Mouse (Mus musculus) stomach, embryonic 16.5 days (tissue): ENCODE measurements around the gene Ywhae. TPM values are rescaled to one million over a fixed set of nuclear protein-coding genes. Genes with fewer than 3 reads are reported as not detected.
"Not testable (repeated sequence)": the region's sequence is repeated elsewhere in the genome, so short reads cannot be mapped to it uniquely, and the experiment has no call there.

ENCODE experiments used
- ATAC-seq: fragments of 200-750 bp; cut with Nextera tagmentation; 2 replicates; pipeline ENCODE4 v1.8.0; 2017; ENCODE audit warnings: moderate number of reproducible peaks, moderate TSS enrichment; ENCODE audit not compliant: insufficient read depth, low FRiP score
- H3K27ac ChIP-seq: fragments of 300-500 bp; sonication (generic); 2 replicates; pipeline ENCODE4 v1.5.1; 2014; ENCODE audit warnings: low read length
- H3K27me3 ChIP-seq: fragments of 300-500 bp; sonication (generic); 2 replicates; pipeline ENCODE4 v1.6.1; 2014; ENCODE audit warnings: low read length, control low read depth, mixed read lengths; ENCODE audit not compliant: control insufficient read depth, insufficient read depth
- H3K36me3 ChIP-seq: fragments of 300-500 bp; sonication (generic); 2 replicates; pipeline ENCODE4 v1.6.1; 2014; ENCODE audit warnings: low read length; ENCODE audit not compliant: control insufficient read depth, insufficient read depth
- H3K4me1 ChIP-seq: fragments of 300-500 bp; sonication (generic); 2 replicates; pipeline ENCODE4 v1.6.1; 2014; ENCODE audit warnings: low read length, control low read depth, mixed read lengths; ENCODE audit not compliant: control insufficient read depth, insufficient read depth
- H3K4me2 ChIP-seq: fragments of 300-500 bp; sonication (generic); 2 replicates; pipeline ENCODE4 v1.6.1; 2014; ENCODE audit warnings: low read depth, low read length, mixed read lengths
- H3K4me3 ChIP-seq: fragments of 300-500 bp; sonication (generic); replicated peaks from 2 replicates; pipeline ENCODE4 v1.5.1; 2014; ENCODE audit warnings: mild to moderate bottlenecking, low read length
- H3K9ac ChIP-seq: fragments of 300-500 bp; sonication (generic); 2 replicates; pipeline ENCODE4 v1.6.1; 2014; ENCODE audit warnings: low read length
- H3K9me3 ChIP-seq: fragments of 300-500 bp; sonication (generic); replicated peaks from 2 replicates; pipeline ENCODE4 v1.6.1; 2016; ENCODE audit warnings: low read length, control low read depth; ENCODE audit not compliant: control insufficient read depth
- WGBS: fragments of 180-500 bp; shearing (Covaris S2); extraction: QIAGEN DNeasy Blood & Tissue Kit; methylation state at CpG from one replicate; pipeline ENCODE4 v1.1.7; 2014; 5-methylcytosine and 5-hydroxymethylcytosine counted together
- polyA plus RNA-seq: library from polyadenylated mRNA; unstranded; fragments of >200 nt; fragmentation: Nextera tagmentation; extraction: Ambion mirVana; gene quantifications from 2 replicates; pipeline ENCODE4 v1.2.1, GENCODE M21; 2015

Gene Ywhae
- 684 and 689 TPM in 2 replicates for polyA plus RNA-seq

DNA sequence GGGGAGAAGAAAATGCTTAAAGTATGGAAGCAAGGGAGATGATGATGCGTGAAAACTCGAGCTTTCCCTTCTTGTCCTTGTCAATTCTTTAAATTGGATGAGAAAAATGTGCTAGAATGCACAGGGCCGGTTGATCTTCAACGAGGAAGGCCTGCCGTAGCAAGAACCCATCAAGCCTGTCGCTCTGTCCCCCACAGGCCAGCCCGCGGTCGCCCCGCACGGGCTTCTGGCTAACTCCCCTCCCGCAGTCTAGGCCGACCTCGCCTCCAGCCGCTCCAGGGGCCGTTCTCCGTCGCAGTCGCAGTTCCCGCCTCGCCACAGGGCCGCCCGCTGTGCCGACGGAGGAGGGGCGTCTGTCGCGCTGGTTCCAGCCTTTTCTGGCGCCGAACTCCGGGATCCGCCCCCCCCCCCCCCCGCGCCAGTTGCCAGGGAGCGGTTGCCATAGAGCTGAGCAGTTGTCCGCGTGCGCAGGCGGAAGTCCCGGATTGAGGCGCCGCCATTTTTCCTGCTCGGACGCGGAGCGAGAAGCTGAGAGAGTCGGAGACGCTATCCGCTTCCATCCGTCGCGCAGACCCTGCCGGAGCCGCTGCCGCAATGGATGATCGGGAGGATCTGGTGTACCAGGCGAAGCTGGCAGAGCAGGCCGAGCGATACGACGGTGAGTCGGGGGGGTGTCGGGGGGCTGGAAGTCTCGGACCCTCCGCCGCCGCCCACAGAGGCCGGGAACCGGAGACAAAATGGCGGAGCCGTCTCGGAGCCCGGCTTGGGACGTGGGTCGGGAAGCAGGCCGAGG, at the start of gene Ywhae:
Ywhae (plus strand) TSS at position 436 of the 793 bp plus-strand sequence.
- under 1% methylated on average over 75 of the region's 76 CpGs for WGBS
- Histone ChIP-seq H3K4me3 (peak within 1 kb of the TSS; percentile 80), H3K27me3 (no peaks in the 10 kb centered on the region), H3K27ac (peak within 1 kb of the TSS; percentile 94), H3K9ac (peak within 1 kb of the TSS; percentile 96), H3K4me2 (peak within 1 kb of the TSS; percentile 85), H3K36me3 (no peaks in the 10 kb centered on the region), H3K9me3 (no peaks in the 10 kb centered on the region), H3K4me1 (peaks cover 26% of the 10 kb centered on the region)
- ATAC-seq = peak; percentile 97

DNA sequence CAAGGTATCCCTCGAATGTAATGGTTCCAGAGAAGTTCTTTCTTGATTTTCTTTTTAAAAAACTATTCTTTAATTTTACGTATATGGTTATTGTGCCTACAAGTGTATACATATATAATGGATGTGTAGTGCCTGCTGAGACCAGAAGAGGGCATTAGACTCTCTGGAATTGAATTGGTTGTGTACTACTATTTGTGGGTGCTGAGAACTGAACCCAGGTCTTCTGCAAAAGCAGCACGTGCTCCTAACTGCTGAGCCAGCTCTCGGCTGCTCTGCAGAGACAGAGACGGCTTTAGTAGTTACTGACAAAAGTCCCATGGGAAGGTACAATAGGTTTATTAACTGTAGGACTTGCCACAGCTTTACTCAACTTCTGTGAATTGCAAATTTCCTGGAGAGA, 48.2 kb upstream of the Ywhae start:
- Histone ChIP-seq H3K4me1 (peaks cover 18% of the 10 kb centered on the region), H3K36me3 (peaks cover 6% of the 10 kb centered on the region; the same call in 1 of the 2 replicates), H3K9me3 (no peaks in the 10 kb centered on the region), H3K27ac (no peak overlapping the region), H3K4me3 (no peak overlapping the region), H3K4me2 (no peak overlapping the region), H3K27me3 (no peaks in the 10 kb centered on the region), H3K9ac (no peak overlapping the region)
- WGBS = 94% methylated on average over 5 of the region's 5 CpGs
- ATAC-seq = no peak

GRCm38 (mm10) chr11:75684956-75685355, 47.7 kb upstream of the Ywhae start:
- Histone ChIP-seq H3K4me2 (no peak overlapping the region), H3K27me3 (no peaks in the 10 kb centered on the region), H3K36me3 (peaks cover 6% of the 10 kb centered on the region; the same call in 1 of the 2 replicates), H3K4me1 (peaks cover 18% of the 10 kb centered on the region), H3K9me3 (no peaks in the 10 kb centered on the region), H3K27ac (no peak overlapping the region), H3K4me3 (no peak overlapping the region), H3K9ac (no peak overlapping the region)
- no peak for ATAC-seq
- WGBS = 66% methylated on average over 2 of the region's 2 CpGs

- Histone ChIP-seq H3K4me3 (no peak overlapping the region), H3K36me3 (peaks cover 9% of the 10 kb centered on the region; the same call in 1 of the 2 replicates), H3K27ac (no peak overlapping the region), H3K9me3 (no peaks in the 10 kb centered on the region), H3K4me1 (no peaks in the 10 kb centered on the region), H3K4me2 (no peak overlapping the region), H3K9ac (no peak overlapping the region), H3K27me3 (no peaks in the 10 kb centered on the region)
- no peak for ATAC-seq
- WGBS = 52% methylated on average over 2 of the region's 2 CpGs
Observed at GRCm38 (mm10) chr11:75687343-75687993, 45.2 kb upstream of the Ywhae start.

DNA sequence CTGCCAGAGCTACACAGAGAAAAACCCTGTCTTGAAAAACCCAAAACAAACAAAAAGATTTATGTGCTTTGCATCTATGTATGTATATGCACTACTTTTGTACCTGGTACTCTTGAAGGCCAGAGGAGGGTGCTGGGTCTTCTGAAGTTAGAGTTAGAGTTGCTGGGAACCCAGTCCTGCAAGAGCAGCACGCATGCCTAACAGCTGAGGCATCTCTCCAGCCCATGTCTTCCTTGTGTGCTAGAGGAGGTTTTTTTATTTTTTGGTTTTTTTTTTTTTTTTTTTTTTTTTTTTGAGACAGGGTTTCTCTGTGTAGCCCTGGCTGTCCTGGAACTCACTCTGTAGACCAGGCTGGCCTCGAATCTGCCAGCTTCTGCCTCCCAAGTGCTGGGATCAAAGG, 44.5 kb upstream of the Ywhae start:
- Histone ChIP-seq H3K9ac (no peak overlapping the region), H3K27me3 (no peaks in the 10 kb centered on the region), H3K4me3 (no peak overlapping the region), H3K9me3 (no peaks in the 10 kb centered on the region), H3K4me2 (no peak overlapping the region), H3K4me1 (no peaks in the 10 kb centered on the region), H3K27ac (no peak overlapping the region), H3K36me3 (peaks cover 13% of the 10 kb centered on the region; the same call in 1 of the 2 replicates)
- no peak for ATAC-seq
- WGBS = 82% methylated on average over 2 of the region's 2 CpGs

GRCm38 (mm10) chr11:75689977-75690376, 42.7 kb upstream of the Ywhae start:
- no peak overlapping the region for H3K4me2 ChIP-seq
- H3K36me3 ChIP-seq = peaks cover 19% of the 10 kb centered on the region; the same call in 1 of the 2 replicates
- H3K27me3 ChIP-seq = no peaks in the 10 kb centered on the region
- H3K9me3 ChIP-seq = no peaks in the 10 kb centered on the region
- WGBS = 78% methylated on average over 1 of the region's 1 CpGs
- no peak overlapping the region for H3K4me3 ChIP-seq
- no peak for ATAC-seq
- no peak overlapping the region for H3K9ac ChIP-seq
- no peaks in the 10 kb centered on the region for H3K4me1 ChIP-seq
- H3K27ac ChIP-seq = no peak overlapping the region

DNA sequence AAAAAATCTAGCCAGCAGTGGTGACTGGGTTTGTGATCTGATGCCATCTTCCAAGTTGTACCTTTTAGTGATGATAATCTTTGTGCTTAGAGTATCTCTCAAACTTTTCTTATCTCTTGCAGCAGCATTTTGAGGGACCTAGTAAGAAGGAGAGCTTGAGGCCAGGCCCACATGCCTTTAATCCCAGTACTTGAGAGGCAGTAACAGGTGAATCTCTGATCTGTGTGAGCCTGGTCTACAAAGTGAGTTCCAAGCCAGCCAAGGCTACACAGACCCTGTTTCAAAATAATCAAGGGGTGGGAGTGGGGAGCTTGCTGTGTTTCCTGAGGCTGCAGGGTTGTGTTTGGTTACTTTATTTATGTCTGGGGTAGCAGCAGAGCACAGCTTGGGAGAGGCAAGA, 41.6 kb upstream of the Ywhae start:
- ATAC-seq = no peak
- Histone ChIP-seq H3K9me3 (no peaks in the 10 kb centered on the region), H3K4me3 (no peak overlapping the region), H3K36me3 (peaks cover 21% of the 10 kb centered on the region; the same call in 1 of the 2 replicates), H3K9ac (no peak overlapping the region), H3K27ac (no peak overlapping the region), H3K4me1 (no peaks in the 10 kb centered on the region), H3K27me3 (no peaks in the 10 kb centered on the region), H3K4me2 (no peak overlapping the region)

- Histone ChIP-seq H3K9ac (no peak overlapping the region), H3K4me1 (no peaks in the 10 kb centered on the region), H3K36me3 (peaks cover 36% of the 10 kb centered on the region; the same call in 1 of the 2 replicates), H3K4me2 (no peak overlapping the region), H3K27me3 (no peaks in the 10 kb centered on the region), H3K4me3 (no peak overlapping the region), H3K9me3 (no peaks in the 10 kb centered on the region), H3K27ac (no peak overlapping the region)
- no peak for ATAC-seq
- WGBS = 92% methylated on average over 5 of the region's 5 CpGs
Observed at GRCm38 (mm10) chr11:75693570-75693969, 39.1 kb upstream of the Ywhae start.

DNA sequence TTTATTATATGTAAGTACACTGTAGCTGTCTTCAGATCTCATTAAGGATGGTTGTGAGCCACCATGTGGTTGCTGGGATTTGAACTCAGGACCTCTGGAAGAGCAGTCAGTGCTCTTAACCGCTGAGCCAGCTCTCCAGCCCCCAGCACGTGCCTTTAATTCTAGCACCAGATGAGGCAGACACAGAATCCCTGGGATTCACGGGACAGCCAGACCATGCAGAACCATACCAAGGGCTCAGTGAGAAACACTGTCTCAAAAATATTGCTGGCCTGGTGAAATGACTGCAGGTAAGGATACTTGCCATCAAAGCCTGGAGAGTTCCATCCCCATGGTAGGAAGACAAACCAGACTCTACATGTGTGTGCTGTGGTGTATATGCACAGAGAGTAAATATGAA, 35.2 kb upstream of the Ywhae start:
- not testable (repeated sequence) for H3K27me3 ChIP-seq, H3K4me1 ChIP-seq, H3K9ac ChIP-seq, H3K9me3 ChIP-seq, ATAC-seq, H3K4me3 ChIP-seq, H3K4me2 ChIP-seq, H3K27ac ChIP-seq
- 94% methylated on average over 3 of the region's 3 CpGs for whole genome bisulfite sequencing
- peaks cover 50% of the 10 kb centered on the region for H3K36me3 ChIP-seq
